Mouse (Mus musculus) embryonic facial prominence, embryonic 11.5 days (tissue): ENCODE data around the gene Ncor2. TPM values are rescaled to one million over a fixed set of nuclear protein-coding genes. Genes with fewer than 3 reads are reported as not detected.

ENCODE experiments used
- ATAC-seq: fragments of 200-750 bp; cut with Nextera tagmentation; replicated peaks from 2 replicates; pipeline ENCODE4 v1.8.0; 2017; ENCODE audit warnings: low read depth; ENCODE audit not compliant: insufficient number of reproducible peaks, low FRiP score, low TSS enrichment
- DNase-seq: peaks from one replicate; pipeline ENCODE4 v3.0.0-alpha.2; 2015; ENCODE audit warnings: low spot score
- H3K27ac ChIP-seq: fragments of 300-500 bp; sonication (generic); replicated peaks from 2 replicates; pipeline ENCODE4 v1.5.1; 2014; ENCODE audit warnings: mild to moderate bottlenecking, low read depth, low read length, control low read depth
- H3K27me3 ChIP-seq: fragments of 300-500 bp; sonication (generic); 2 replicates; pipeline ENCODE4 v1.6.1; 2014; ENCODE audit warnings: mild to moderate bottlenecking, low read length, moderate library complexity, mixed read lengths; ENCODE audit not compliant: control insufficient read depth, insufficient read depth
- H3K36me3 ChIP-seq: fragments of 300-500 bp; sonication (generic); replicated peaks from 2 replicates; pipeline ENCODE4 v1.6.1; 2014; ENCODE audit warnings: low read depth, mild to moderate bottlenecking, low read length, moderate library complexity, mixed read lengths; ENCODE audit not compliant: control insufficient read depth, insufficient read depth
- H3K4me1 ChIP-seq: fragments of 300-500 bp; sonication (generic); 2 replicates; pipeline ENCODE4 v1.6.1; 2014; ENCODE audit warnings: low read length, mixed read lengths; ENCODE audit not compliant: control insufficient read depth, insufficient read depth
- H3K4me2 ChIP-seq: fragments of 300-500 bp; sonication (generic); 2 replicates; pipeline ENCODE4 v1.6.1; 2014; ENCODE audit warnings: low read depth, mild to moderate bottlenecking, control low read depth, low read length, moderate library complexity
- H3K4me3 ChIP-seq: fragments of 300-500 bp; sonication (generic); 2 replicates; pipeline ENCODE4 v1.5.1; 2014; ENCODE audit warnings: low read depth, low read length, control low read depth
- H3K9ac ChIP-seq: fragments of 300-500 bp; sonication (generic); replicated peaks from 2 replicates; pipeline ENCODE4 v1.6.1; 2014; ENCODE audit warnings: mild to moderate bottlenecking, control low read depth, low read length
- H3K9me3 ChIP-seq: fragments of 300-500 bp; sonication (generic); replicated peaks from 2 replicates; pipeline ENCODE4 v1.6.1; 2016; ENCODE audit warnings: mild to moderate bottlenecking, low read length, inconsistent platforms, mixed read lengths; ENCODE audit not compliant: control insufficient read depth
- whole genome bisulfite sequencing: fragments of 180-500 bp; shearing (Covaris S2); extraction: QIAGEN DNeasy Blood & Tissue Kit; methylation state at CpG from one replicate; pipeline ENCODE4 v1.1.7; 2014; 5-methylcytosine and 5-hydroxymethylcytosine counted together
- polyA plus RNA-seq: library from polyadenylated mRNA; unstranded; fragments of >200 nt; fragmentation: Nextera tagmentation; extraction: Ambion mirVana; gene quantifications from 2 replicates; pipeline ENCODE4 v1.2.1, GENCODE M21; 2014

The Ncor2 gene
- polyA plus RNA-seq, 1 experiment from 2014 or later, result 12.4 TPM

DNA sequence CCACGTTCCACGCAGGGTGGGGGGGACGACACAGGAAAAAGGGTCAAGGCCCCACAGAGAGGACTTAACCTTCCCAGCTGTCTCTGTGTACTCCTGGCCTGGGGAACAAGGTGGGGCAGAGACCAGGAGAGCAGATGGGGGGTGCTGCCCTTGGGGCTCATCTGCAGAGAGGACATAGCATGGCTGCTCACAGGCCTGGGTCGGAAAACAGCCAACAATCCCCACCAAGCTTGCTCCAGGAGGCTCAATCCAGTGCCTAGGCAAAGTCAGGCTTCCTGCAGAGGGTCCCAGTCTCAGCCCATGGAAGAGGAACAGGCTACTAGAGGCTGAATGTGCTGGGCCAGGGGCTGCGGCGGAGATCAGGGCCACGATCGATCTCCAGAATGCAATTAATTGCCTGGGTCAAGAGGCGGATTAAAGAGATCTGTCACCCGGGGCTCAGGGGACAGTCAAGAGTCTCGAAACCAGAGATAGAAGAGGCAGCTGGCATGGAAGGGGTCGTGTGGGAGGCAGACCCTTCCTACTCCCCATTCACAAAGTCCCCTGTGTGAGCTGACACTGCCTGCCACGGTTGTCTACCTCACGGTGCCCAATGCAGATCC is 19.1 kb downstream of the Ncor2 start:
- Histone ChIP-seq H3K4me2 (no peak overlapping the region), H3K27me3 (no peaks in the 10 kb centered on the region), H3K4me3 (no peak overlapping the region), H3K4me1 (peaks cover 51% of the 10 kb centered on the region), H3K36me3 (no peaks in the 10 kb centered on the region), H3K9ac (peak overlapping the region; percentile 27; the same call in 1 of the 2 replicates), H3K27ac (peak overlapping the region; percentile 74), H3K9me3 (no peaks in the 10 kb centered on the region)
- DNase-seq, result no peak
- peak; percentile 3; the same call in 1 of the 2 replicates for ATAC-seq
- WGBS, result 30% methylated on average over 14 of the region's 14 CpGs

GRCm38 (mm10) chr5:125159293-125159692 is 19.7 kb downstream of the Ncor2 start:
- H3K36me3 ChIP-seq, result no peaks in the 10 kb centered on the region
- peak; percentile 81 for ATAC-seq
- H3K9ac ChIP-seq, result no peak overlapping the region
- peak; percentile 82 for DNase-seq
- no peak overlapping the region for H3K4me3 ChIP-seq
- H3K27me3 ChIP-seq, result no peaks in the 10 kb centered on the region
- 5% methylated on average over 12 of the region's 12 CpGs for WGBS
- H3K4me2 ChIP-seq, result peak overlapping the region; percentile 38; the same call in 1 of the 2 replicates
- no peaks in the 10 kb centered on the region for H3K9me3 ChIP-seq
- peak overlapping the region; percentile 74 for H3K27ac ChIP-seq
- H3K4me1 ChIP-seq, result peaks cover 50% of the 10 kb centered on the region

DNA sequence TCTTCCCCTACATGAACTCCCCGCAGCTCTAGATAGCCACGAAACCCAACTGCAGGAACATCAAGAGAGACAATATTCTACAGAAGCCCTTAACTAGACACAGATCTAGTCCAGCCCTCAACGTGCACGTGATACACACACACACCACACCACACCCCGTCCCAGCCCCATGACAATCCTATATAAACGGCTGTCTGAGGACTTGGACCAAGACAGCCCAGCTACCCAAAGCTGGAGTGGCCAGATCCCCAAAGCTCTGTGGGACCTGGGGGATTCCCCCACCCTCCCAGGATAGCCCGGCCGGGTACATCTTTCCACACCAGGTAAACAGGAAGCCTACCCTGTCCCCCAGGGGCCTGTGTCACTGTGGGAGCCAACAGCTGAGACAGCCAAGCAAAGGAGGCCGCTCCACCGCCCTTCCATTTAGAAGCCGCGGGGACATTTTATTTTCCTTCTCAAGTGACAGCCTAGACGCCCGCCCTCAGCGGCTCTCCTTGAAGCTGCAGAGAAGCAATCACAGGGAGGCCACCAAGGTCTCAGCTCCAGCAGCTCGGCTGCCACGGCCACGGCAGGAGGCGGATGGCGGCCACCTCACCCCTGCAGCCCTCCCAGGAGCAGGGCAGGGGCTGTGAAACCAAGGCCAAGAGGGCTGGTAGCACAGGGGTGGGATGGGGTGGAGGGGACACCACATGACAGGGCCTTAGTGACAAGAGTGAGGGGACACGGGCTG is 20.6 kb downstream of the Ncor2 start:
- Histone ChIP-seq H3K4me2 (peak overlapping the region; percentile 38), H3K27ac (peak overlapping the region; percentile 74), H3K9ac (peak overlapping the region; percentile 29), H3K27me3 (no peaks in the 10 kb centered on the region), H3K36me3 (no peaks in the 10 kb centered on the region), H3K9me3 (no peaks in the 10 kb centered on the region), H3K4me1 (peaks cover 46% of the 10 kb centered on the region), H3K4me3 (no peak overlapping the region; the same call in 1 of the 2 replicates)
- DNase-seq (peak; percentile 68), ATAC-seq (no peak)
- WGBS, result 12% methylated on average over 21 of the region's 21 CpGs

DNA sequence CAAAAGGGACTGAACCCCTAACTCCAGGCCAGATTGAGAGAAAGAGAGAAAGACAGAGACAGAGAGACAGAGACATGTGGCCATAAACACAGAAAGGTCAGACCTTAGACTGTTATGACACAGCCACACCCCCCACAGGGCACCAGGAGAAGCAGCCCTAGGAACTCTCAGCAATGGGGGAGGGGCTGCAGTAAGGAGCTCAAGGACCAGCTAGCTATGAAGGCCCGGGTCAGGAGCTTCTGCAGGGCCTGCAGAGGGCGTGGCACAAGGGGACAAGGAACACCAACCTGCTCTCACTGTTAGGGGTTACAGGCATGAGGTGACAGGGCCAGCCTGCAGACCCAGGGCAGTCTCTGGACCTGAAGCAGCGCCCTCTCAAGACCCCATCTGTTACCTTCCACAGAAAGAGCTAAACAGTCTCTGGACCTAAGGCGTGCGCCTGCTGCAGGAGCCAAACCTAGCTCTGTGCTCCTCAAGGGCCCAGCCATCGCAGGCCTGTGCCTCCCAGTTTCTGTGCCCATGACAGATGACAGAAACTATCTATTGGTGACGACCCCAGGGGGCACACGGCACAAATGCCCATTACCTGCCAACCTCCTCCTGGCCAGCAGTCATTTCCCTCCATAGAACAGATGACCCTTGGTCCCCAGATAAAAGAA is 21.5 kb downstream of the Ncor2 start:
- ATAC-seq, result no peak
- peaks cover 48% of the 10 kb centered on the region for H3K4me1 ChIP-seq
- H3K4me2 ChIP-seq, result no peak overlapping the region; the same call in 1 of the 2 replicates
- peak overlapping the region; percentile 74 for H3K27ac ChIP-seq
- H3K27me3 ChIP-seq, result no peaks in the 10 kb centered on the region
- WGBS, result 53% methylated on average over 7 of the region's 8 CpGs
- H3K9me3 ChIP-seq, result no peaks in the 10 kb centered on the region
- no peak overlapping the region for H3K4me3 ChIP-seq
- no peak for DNase-seq
- H3K9ac ChIP-seq, result no peak overlapping the region
- no peaks in the 10 kb centered on the region for H3K36me3 ChIP-seq

DNA sequence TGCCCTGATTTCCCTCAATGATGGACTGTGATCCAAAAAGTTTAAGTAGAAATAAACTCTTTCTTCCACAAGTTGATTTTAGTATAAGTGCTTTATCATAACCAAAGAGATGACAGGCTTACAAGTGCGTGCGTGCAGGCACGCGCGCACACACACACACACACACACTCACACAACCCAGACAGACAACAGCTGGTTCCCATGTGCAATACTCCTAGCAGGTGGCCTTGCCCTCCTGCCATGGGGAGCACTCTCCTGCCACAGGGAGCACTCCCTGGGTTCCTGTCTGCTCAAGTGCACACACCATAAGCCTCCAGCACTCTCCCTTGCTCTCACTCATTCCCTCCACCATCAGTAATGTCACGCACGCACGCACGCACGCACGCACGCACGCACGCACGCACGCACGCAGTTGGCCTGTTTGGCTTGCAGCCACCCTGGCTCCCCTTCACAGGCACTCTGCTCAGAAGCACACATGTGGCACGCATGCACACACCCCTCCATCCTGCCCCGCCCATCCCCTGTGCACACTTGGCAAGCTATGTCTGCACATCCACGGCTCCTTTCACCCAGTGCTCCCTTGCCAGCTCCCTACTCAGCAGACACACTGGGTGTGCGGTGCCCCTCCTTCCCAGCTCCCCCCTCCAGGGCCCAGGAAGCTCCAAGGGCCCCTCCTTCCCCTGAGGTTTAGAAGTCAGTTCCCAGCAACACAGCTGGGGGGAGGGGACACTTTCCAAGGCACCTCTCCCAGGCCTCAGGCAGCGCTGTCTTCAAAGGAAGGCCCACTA is 22.4 kb downstream of the Ncor2 start:
- no peak overlapping the region for H3K4me2 ChIP-seq
- no peak overlapping the region for H3K9ac ChIP-seq
- ATAC-seq, result no peak
- H3K9me3 ChIP-seq, result no peaks in the 10 kb centered on the region
- H3K27ac ChIP-seq, result 0 out of 2 replicates have a peak overlapping the region, but pooled peaks have one; percentile 16
- DNase-seq, result no peak
- WGBS, result 78% methylated on average over 22 of the region's 22 CpGs
- no peak overlapping the region for H3K4me3 ChIP-seq
- H3K27me3 ChIP-seq, result no peaks in the 10 kb centered on the region
- peaks cover 53% of the 10 kb centered on the region for H3K4me1 ChIP-seq
- H3K36me3 ChIP-seq, result no peaks in the 10 kb centered on the region

DNA sequence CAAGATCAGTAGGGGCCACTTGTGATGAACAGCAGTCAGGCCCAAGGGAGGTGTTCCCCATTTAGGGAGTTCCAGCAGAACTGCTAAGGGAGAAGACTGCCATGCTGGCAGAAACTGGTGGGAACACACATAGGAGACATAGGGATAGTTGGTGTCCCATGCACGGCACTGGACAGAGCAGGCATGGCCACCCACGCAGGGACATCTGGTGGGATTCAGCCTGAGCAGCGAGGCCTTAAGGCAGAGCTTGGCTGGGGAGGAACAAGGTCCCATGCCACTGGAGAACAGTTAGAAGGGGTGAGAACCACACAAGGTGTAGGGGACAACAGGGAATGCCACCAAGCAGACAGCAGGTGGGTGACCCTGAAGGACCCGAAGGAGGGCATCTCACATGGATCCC is 23.6 kb downstream of the Ncor2 start:
- no peak overlapping the region for H3K9ac ChIP-seq
- 86% methylated on average over 4 of the region's 4 CpGs for WGBS
- DNase-seq, result no peak

GRCm38 (mm10) chr5:125154989-125155388 is 24.0 kb downstream of the Ncor2 start:
- H3K27ac ChIP-seq, result no peak overlapping the region
- WGBS, result 87% methylated on average over 5 of the region's 5 CpGs

More for the DNA sequence above, 23.6 kb downstream of the Ncor2 start:
- H3K4me1 ChIP-seq, result peaks cover 64% of the 10 kb centered on the region
- no peaks in the 10 kb centered on the region for H3K9me3 ChIP-seq
- H3K27me3 ChIP-seq, result no peaks in the 10 kb centered on the region
- no peaks in the 10 kb centered on the region for H3K36me3 ChIP-seq
- no peak overlapping the region for H3K4me2 ChIP-seq
- no peak for ATAC-seq
- H3K27ac ChIP-seq, result no peak overlapping the region
- no peak overlapping the region for H3K4me3 ChIP-seq

More at GRCm38 (mm10) chr5:125154989-125155388, 24.0 kb downstream of the Ncor2 start:
- no peaks in the 10 kb centered on the region for H3K27me3 ChIP-seq
- no peak overlapping the region for H3K4me2 ChIP-seq
- no peak overlapping the region for H3K9ac ChIP-seq
- peaks cover 60% of the 10 kb centered on the region for H3K4me1 ChIP-seq
- H3K9me3 ChIP-seq, result no peaks in the 10 kb centered on the region
- no peak overlapping the region for H3K4me3 ChIP-seq
- no peaks in the 10 kb centered on the region for H3K36me3 ChIP-seq
- ATAC-seq (no peak), DNase-seq (no peak)
